Mouse (Mus musculus): ENCODE measurements around the gene Fhit. TPM values are rescaled to one million over a fixed set of nuclear protein-coding genes. Genes with fewer than 3 reads are reported as not detected.
"Not testable (repeated sequence)": the region's sequence is repeated elsewhere in the genome, so short reads cannot be mapped to it uniquely, and the experiment has no call there.

Gene Fhit
- polyA plus RNA-seq, 1 experiment from 2014 or later: 3.5 TPM

DNA sequence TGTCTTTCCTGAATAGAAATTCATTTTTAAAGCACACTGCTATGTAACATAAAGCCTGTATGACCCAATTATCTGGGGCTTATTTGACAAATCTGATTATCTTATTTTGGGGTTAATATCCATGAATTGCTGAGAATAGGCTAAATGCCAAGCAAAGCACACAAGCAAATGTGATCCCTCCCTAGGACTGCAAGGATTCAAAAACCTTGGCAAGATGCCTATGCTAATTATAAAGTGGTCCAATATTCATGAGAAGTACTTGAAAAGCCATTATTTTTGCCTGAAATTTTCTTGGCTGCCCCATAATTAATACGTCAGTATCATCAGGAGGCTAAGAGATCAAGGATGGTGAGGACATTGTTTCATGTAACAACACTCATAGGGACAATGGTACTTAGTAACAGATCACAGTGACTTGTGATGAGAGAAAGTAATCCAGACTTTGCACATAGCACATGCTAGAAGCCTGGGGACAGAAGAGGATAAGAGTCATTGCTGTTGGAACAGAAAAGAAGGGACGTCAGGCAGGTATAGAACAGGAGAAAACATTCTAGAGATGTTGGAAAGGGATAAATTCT, 366.2 kb downstream of the Fhit start:
- 63% methylated on average over 2 of the region's 2 CpGs for WGBS

GRCm38 (mm10) chr14:10783929-10784328, 377.9 kb downstream of the Fhit start:
- Histone ChIP-seq H3K4me2 (no peak overlapping the region), H3K9me3 (ENCODE audit: control insufficient read depth, low read length) (no peaks in the 10 kb centered on the region), H3K9ac (ENCODE audit: low read depth, low read length) (no peak overlapping the region), H3K27me3 (replicated peaks; ENCODE audit: control insufficient read depth, insufficient read depth, low read length) (no peaks in the 10 kb centered on the region), H3K27ac (ENCODE audit: low read depth, low read length) (no peak overlapping the region), H3K36me3 (ENCODE audit: control insufficient read depth, insufficient read depth, low read length) (no peaks in the 10 kb centered on the region), H3K4me1 (replicated peaks; ENCODE audit: control insufficient read depth, insufficient read depth, low read length) (no peaks in the 10 kb centered on the region), H3K4me3 (ENCODE audit: low read depth, low read length) (no peak overlapping the region)
- 90% methylated on average over 3 of the region's 3 CpGs for WGBS
- ATAC-seq (replicated peaks; ENCODE audit: low FRiP score) (no peak), DNase-seq (ENCODE audit: low spot score) (no peak)

More for the DNA sequence above, 366.2 kb downstream of the Fhit start:
- no peak for DNase-seq (ENCODE audit: low spot score)
- Histone ChIP-seq H3K27me3 (replicated peaks; ENCODE audit: control insufficient read depth, insufficient read depth, low read length) (no peaks in the 10 kb centered on the region), H3K36me3 (ENCODE audit: control insufficient read depth, insufficient read depth, low read length) (no peaks in the 10 kb centered on the region), H3K4me2 (no peak overlapping the region), H3K27ac (ENCODE audit: low read depth, low read length) (no peak overlapping the region), H3K9ac (ENCODE audit: low read depth, low read length) (no peak overlapping the region), H3K4me1 (replicated peaks; ENCODE audit: control insufficient read depth, insufficient read depth, low read length) (no peaks in the 10 kb centered on the region), H3K9me3 (ENCODE audit: control insufficient read depth, low read length) (no peaks in the 10 kb centered on the region), H3K4me3 (ENCODE audit: low read depth, low read length) (no peak overlapping the region)
- ATAC-seq (replicated peaks; ENCODE audit: low FRiP score): no peak

- no peak overlapping the region for H3K4me2 ChIP-seq
- no peak overlapping the region for H3K27ac ChIP-seq (ENCODE audit: low read depth, low read length)
- no peak for ATAC-seq (replicated peaks; ENCODE audit: low FRiP score)
- 61% methylated on average over 2 of the region's 2 CpGs for WGBS
- no peak overlapping the region for H3K4me3 ChIP-seq (ENCODE audit: low read depth, low read length)
- no peak overlapping the region for H3K9ac ChIP-seq (ENCODE audit: low read depth, low read length)
- H3K27me3 ChIP-seq (replicated peaks; ENCODE audit: control insufficient read depth, insufficient read depth, low read length): no peaks in the 10 kb centered on the region
- DNase-seq (ENCODE audit: low spot score): no peak
- no peaks in the 10 kb centered on the region for H3K9me3 ChIP-seq (ENCODE audit: control insufficient read depth, low read length)
- no peaks in the 10 kb centered on the region for H3K36me3 ChIP-seq (ENCODE audit: control insufficient read depth, insufficient read depth, low read length)
- no peaks in the 10 kb centered on the region for H3K4me1 ChIP-seq (replicated peaks; ENCODE audit: control insufficient read depth, insufficient read depth, low read length)
Observed at GRCm38 (mm10) chr14:10778721-10779120, 383.1 kb downstream of the Fhit start.

GRCm38 (mm10) chr14:10754883-10755282, 407.0 kb downstream of the Fhit start:
- not testable (repeated sequence) for H3K4me3 ChIP-seq (ENCODE audit: low read depth, low read length); H3K4me2 ChIP-seq; H3K9ac ChIP-seq (ENCODE audit: low read depth, low read length); H3K36me3 ChIP-seq (ENCODE audit: control insufficient read depth, insufficient read depth, low read length); H3K9me3 ChIP-seq (ENCODE audit: control insufficient read depth, low read length); DNase-seq (ENCODE audit: low spot score); ATAC-seq (replicated peaks; ENCODE audit: low FRiP score); H3K27me3 ChIP-seq (replicated peaks; ENCODE audit: control insufficient read depth, insufficient read depth, low read length); H3K27ac ChIP-seq (ENCODE audit: low read depth, low read length); H3K4me1 ChIP-seq (replicated peaks; ENCODE audit: control insufficient read depth, insufficient read depth, low read length)
- WGBS: 90% methylated on average over 1 of the region's 1 CpGs

DNA sequence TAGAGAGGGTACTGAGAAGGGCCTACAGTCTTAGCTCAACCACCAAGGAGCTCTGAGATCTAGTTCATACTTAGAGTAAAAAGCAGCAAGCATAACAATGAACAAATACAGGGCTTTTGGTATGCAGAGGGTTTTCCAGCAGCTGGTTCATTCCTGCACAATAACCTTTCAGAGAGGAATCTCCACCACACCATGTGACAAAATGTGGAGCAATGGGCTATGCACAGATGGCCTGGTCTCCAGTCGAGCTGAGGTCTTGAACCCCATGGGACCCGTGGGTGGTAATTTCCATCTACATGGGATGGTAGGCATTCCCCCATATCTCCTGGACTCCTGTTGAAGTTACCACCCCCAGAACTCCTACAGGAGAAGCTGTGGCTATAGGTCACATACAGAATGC, 423.8 kb downstream of the Fhit start:
- H3K27me3 ChIP-seq (replicated peaks; ENCODE audit: control insufficient read depth, insufficient read depth, low read length): no peaks in the 10 kb centered on the region
- H3K4me3 ChIP-seq (ENCODE audit: low read depth, low read length): no peak overlapping the region
- H3K27ac ChIP-seq (ENCODE audit: low read depth, low read length): no peak overlapping the region
- WGBS: 61% methylated on average over 2 of the region's 2 CpGs
- no peaks in the 10 kb centered on the region for H3K36me3 ChIP-seq (ENCODE audit: control insufficient read depth, insufficient read depth, low read length)
- DNase-seq (ENCODE audit: low spot score) (no peak), ATAC-seq (replicated peaks; ENCODE audit: low FRiP score) (no peak)
- H3K4me1 ChIP-seq (replicated peaks; ENCODE audit: control insufficient read depth, insufficient read depth, low read length): no peaks in the 10 kb centered on the region
- no peak overlapping the region for H3K9ac ChIP-seq (ENCODE audit: low read depth, low read length)
- no peak overlapping the region for H3K4me2 ChIP-seq
- H3K9me3 ChIP-seq (ENCODE audit: control insufficient read depth, low read length): no peaks in the 10 kb centered on the region

GRCm38 (mm10) chr14:10722525-10722924, 439.3 kb downstream of the Fhit start:
- ATAC-seq (replicated peaks; ENCODE audit: low FRiP score): no peak
- no peak overlapping the region for H3K4me2 ChIP-seq
- no peak overlapping the region for H3K9ac ChIP-seq (ENCODE audit: low read depth, low read length)
- no peaks in the 10 kb centered on the region for H3K36me3 ChIP-seq (ENCODE audit: control insufficient read depth, insufficient read depth, low read length)
- H3K4me3 ChIP-seq (ENCODE audit: low read depth, low read length): no peak overlapping the region
- DNase-seq (ENCODE audit: low spot score): no peak
- no peak overlapping the region for H3K27ac ChIP-seq (ENCODE audit: low read depth, low read length)
- H3K9me3 ChIP-seq (ENCODE audit: control insufficient read depth, low read length): no peaks in the 10 kb centered on the region
- H3K27me3 ChIP-seq (replicated peaks; ENCODE audit: control insufficient read depth, insufficient read depth, low read length): no peaks in the 10 kb centered on the region
- H3K4me1 ChIP-seq (replicated peaks; ENCODE audit: control insufficient read depth, insufficient read depth, low read length): no peaks in the 10 kb centered on the region

- DNase-seq (ENCODE audit: low spot score) (no peak), ATAC-seq (replicated peaks; ENCODE audit: low FRiP score) (no peak)
- WGBS: 79% methylated on average over 3 of the region's 3 CpGs
- Histone ChIP-seq H3K4me3 (ENCODE audit: low read depth, low read length) (no peak overlapping the region), H3K4me1 (replicated peaks; ENCODE audit: control insufficient read depth, insufficient read depth, low read length) (no peaks in the 10 kb centered on the region), H3K27me3 (replicated peaks; ENCODE audit: control insufficient read depth, insufficient read depth, low read length) (no peaks in the 10 kb centered on the region), H3K9ac (ENCODE audit: low read depth, low read length) (no peak overlapping the region), H3K4me2 (no peak overlapping the region), H3K9me3 (ENCODE audit: control insufficient read depth, low read length) (no peaks in the 10 kb centered on the region), H3K36me3 (ENCODE audit: control insufficient read depth, insufficient read depth, low read length) (no peaks in the 10 kb centered on the region), H3K27ac (ENCODE audit: low read depth, low read length) (no peak overlapping the region)
Observed at GRCm38 (mm10) chr14:10712916-10713315, 448.9 kb downstream of the Fhit start.

DNA sequence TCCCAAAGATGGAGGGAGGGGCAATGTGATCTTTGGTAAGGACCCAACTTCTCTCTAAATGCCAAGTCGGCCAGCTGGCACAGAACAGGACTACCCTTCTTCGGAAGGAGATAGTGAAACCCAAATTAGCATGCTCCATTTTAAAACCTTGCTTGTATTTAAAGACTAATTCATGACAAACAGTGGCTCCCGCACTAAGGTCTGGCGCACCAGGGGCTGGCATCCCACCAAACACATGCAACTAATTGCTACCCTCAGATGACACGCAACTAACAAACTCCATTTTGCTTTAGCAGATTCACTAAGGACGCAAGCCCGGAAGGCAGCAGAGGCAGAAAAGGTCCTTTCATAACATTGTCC, 449.3 kb downstream of the Fhit start:
- 88% methylated on average over 7 of the region's 7 CpGs for WGBS

DNA sequence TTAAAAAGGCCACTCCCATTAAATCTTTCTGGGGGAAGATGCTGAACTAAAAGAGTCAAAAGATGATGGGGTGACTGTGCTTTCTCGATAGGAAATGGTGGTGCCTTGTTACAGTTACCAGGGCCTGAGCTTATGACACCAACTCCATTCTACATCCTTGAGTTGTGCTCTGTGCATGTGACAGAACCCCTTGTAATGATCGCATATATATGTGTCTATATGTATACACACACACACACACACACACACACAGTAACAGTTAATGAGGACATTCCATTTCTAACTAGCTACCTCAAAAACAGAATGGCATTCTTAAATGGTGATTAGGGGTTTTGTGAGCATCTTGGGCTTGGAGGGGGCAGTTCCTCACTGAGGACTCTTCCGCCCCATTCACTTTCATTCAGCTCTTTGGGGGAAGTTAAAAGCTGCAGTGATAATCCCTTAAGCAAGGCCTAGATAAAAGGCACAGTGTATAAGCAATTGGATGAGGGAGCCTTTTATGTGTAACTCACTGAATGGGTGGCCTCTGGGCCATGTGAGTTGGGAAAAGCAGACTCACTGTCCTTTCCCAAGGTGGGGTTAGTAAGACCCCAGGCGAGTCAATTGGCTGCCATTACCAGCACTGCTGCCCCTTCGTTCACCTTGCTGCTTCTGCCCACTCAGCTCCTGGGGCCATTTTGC, 449.9 kb downstream of the Fhit start:
- H3K4me2 ChIP-seq: no peak overlapping the region

More for the DNA sequence above, 449.3 kb downstream of the Fhit start:
- H3K4me2 ChIP-seq: no peak overlapping the region
- DNase-seq (ENCODE audit: low spot score) (no peak), ATAC-seq (replicated peaks; ENCODE audit: low FRiP score) (no peak)
- H3K4me3 ChIP-seq (ENCODE audit: low read depth, low read length): no peak overlapping the region
- no peaks in the 10 kb centered on the region for H3K9me3 ChIP-seq (ENCODE audit: control insufficient read depth, low read length)
- no peak overlapping the region for H3K27ac ChIP-seq (ENCODE audit: low read depth, low read length)
- no peak overlapping the region for H3K9ac ChIP-seq (ENCODE audit: low read depth, low read length)
- no peaks in the 10 kb centered on the region for H3K4me1 ChIP-seq (replicated peaks; ENCODE audit: control insufficient read depth, insufficient read depth, low read length)
- H3K27me3 ChIP-seq (replicated peaks; ENCODE audit: control insufficient read depth, insufficient read depth, low read length): no peaks in the 10 kb centered on the region
- H3K36me3 ChIP-seq (ENCODE audit: control insufficient read depth, insufficient read depth, low read length): no peaks in the 10 kb centered on the region

More for the DNA sequence above, 449.9 kb downstream of the Fhit start:
- no peak overlapping the region for H3K4me3 ChIP-seq (ENCODE audit: low read depth, low read length)
- H3K9ac ChIP-seq (ENCODE audit: low read depth, low read length): no peak overlapping the region
- WGBS: 81% methylated on average over 5 of the region's 5 CpGs
- no peaks in the 10 kb centered on the region for H3K9me3 ChIP-seq (ENCODE audit: control insufficient read depth, low read length)
- ATAC-seq (replicated peaks; ENCODE audit: low FRiP score): no peak
- H3K36me3 ChIP-seq (ENCODE audit: control insufficient read depth, insufficient read depth, low read length): no peaks in the 10 kb centered on the region
- no peak overlapping the region for H3K27ac ChIP-seq (ENCODE audit: low read depth, low read length)
- no peak for DNase-seq (ENCODE audit: low spot score)
- H3K27me3 ChIP-seq (replicated peaks; ENCODE audit: control insufficient read depth, insufficient read depth, low read length): no peaks in the 10 kb centered on the region
- H3K4me1 ChIP-seq (replicated peaks; ENCODE audit: control insufficient read depth, insufficient read depth, low read length): no peaks in the 10 kb centered on the region
